Mouse (Mus musculus): ENCODE results near the gene Srcap.

DNA sequence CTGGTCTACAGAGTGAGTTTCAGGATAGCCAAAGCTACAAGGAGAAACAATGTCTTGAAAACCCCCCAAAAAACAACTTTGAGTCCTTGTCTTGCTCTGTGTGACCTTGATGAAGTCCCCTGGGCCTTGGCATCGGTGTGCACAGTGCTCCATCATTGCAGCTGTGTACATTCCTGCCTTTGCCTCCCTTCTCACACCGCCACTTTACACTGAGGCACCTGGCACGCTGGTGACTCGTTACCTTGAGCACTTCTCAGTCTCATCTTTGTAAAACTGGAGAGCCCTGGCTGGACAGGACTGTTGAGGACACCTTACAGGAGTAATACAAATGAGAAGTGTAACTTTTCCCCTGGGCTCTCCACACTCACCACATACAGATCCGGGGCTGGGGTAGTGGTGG is 75.4 kb downstream of the Srcap start:
- no peak for TF ChIP-seq CTCF (conservative IDR thresholded peaks at IDR 0.05; ENCODE audit: insufficient read depth, insufficient read length, low read depth, low read length)
- no peak for TF ChIP-seq POLR2A (IDR thresholded peaks at IDR 0.05; ENCODE audit: low read depth, low read length)
